Mouse (Mus musculus) heart, adult 10 weeks (tissue): ENCODE measurements around the gene 4931406P16Rik. TPM values are rescaled to one million over a fixed set of nuclear protein-coding genes. Genes with fewer than 3 reads are reported as not detected.

ENCODE experiments used
- polyA plus RNA-seq: library from polyadenylated mRNA; stranded (reverse); fragments of 350-450 nt; fragmentation: Illumina TruSeq; extraction: RNeasy Lipid Tissue Mini Kit (QIAGEN cat#74804); gene quantifications from one replicate; pipeline ENCODE4 v1.2.3, GENCODE M21; 2014; ENCODE audit warnings: low read depth, low replicate concordance

4931406P16Rik gene
- 26.9 TPM for polyA plus RNA-seq

GRCm38 (mm10) chr7:34313443-34313875, at the start of gene 4931406P16Rik:
TSS of gene 4931406P16Rik (minus strand) at chr7:34313551.

GRCm38 (mm10) chr7:34250738-34251137, 62.6 kb downstream of the 4931406P16Rik start, which contains the start of gene Gm6096:
TSS of gene Gm6096 (plus strand) at chr7:34251038.

GRCm38 (mm10) chr7:34230116-34230515, 83.2 kb downstream of the 4931406P16Rik start, which contains the start of gene Gpi1:
TSS of gene Gpi1 (minus strand) at chr7:34230336.

GRCm38 (mm10) chr7:34196132-34197128, 116.9 kb downstream of the 4931406P16Rik start, which contains the start of gene Pdcd2l:
TSS of gene Pdcd2l (minus strand) at chr7:34196661.

Other genes starting within 250 kb of the 4931406P16Rik start
- not detected for gene Scgb1b30, start 218.1 kb downstream of the 4931406P16Rik start, polyA plus RNA-seq
- gene Wtip, start 180.3 kb downstream of the 4931406P16Rik start, polyA plus RNA-seq, result 13.0 TPM
- 42.7 TPM for gene Uba2, start 144.0 kb downstream of the 4931406P16Rik start, polyA plus RNA-seq
- 20.8 TPM for gene Pdcd2l, start 116.9 kb downstream of the 4931406P16Rik start, polyA plus RNA-seq
- 554 TPM for gene Gpi1, start 83.2 kb downstream of the 4931406P16Rik start, polyA plus RNA-seq
- not detected for gene Gm6096, start 62.5 kb downstream of the 4931406P16Rik start, polyA plus RNA-seq
- gene Lsm14a, start 79.8 kb upstream of the 4931406P16Rik start, polyA plus RNA-seq, result 71.0 TPM